Mouse (Mus musculus) urinary bladder, postnatal 25 days (tissue): ENCODE measurements around the gene Psmb5.
A peak's percentile ranks its signal among the peaks of the same experiment; 100 is the strongest.
"Not testable (repeated sequence)": the region's sequence is repeated elsewhere in the genome, so short reads cannot be mapped to it uniquely, and the experiment has no call there.

Experiments
- DNase-seq: peaks from one replicate; pipeline ENCODE4 v3.0.0; 2022; ENCODE audit warnings: low spot score

The Psmb5 gene

DNA sequence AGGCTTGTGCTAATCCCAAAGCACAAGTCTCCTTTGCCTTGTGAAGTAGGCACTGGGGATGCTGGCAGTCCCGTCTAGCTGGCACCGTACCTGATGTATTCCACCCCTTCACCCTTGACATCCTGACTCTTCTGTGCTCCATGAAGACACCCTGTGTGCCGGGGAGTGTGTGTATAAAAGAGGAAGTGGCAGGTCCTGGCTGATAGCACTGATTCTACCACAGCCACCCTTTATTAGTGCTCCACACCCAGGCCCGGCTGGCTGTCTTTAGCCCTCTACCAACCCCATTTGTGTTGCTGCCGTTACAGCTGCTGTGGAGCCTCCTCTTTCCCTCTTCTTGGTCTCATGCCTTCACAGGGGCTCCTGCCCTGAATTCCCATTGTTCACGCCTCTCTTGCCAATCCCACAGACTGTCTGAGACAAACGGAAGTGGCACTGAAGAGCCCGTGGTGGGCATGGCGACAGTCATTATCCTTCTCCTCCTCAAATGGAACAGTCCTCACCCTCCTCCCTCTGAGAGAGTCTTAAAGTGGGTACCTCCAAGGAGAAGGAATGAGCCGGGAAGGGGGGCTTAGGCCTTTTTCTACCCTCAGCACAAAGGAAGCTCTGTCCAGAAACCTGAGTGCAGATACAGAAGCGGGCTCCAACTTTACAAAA is 12.9 kb upstream of the Psmb5 start:
- no peak for DNase-seq

DNA sequence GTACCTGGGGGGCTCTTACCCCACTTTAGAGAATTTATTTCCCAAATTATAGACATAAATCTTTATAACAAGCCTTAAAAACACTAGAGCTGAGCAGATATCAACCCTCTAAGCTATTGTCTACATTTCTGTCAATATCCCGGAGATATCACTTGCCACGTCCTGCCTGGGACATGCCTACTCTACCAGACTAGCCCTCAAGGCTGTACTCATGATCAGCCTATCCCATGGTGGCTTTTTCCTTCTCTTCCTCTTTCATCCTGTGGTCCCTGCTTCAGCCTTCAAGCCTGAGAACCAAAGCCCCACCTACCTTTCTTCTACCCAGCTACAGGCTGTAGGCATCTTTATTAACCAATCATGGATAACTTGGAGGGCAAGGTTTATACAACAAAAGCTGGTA is 12.0 kb upstream of the Psmb5 start:
- no peak for DNase-seq

DNA sequence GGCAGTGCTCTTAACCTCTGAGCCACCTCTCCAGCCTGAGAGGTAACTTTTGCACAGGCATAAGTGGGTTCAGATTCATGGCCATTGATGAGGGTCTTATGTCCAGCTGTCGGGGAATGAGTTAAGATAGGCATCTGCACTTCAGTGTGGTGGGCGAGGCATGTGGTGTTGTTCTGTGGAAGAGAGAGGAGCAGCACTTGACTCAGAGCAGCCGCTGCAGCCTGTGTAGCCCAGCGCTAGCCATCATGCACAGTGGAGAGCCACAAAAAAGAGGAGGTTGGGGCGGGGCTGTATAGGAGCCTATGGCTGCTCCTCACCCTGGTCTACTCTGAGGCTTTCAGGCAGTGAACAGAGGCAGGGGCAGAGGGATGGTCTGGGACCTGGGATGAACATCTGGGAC is 10.3 kb upstream of the Psmb5 start:
- DNase-seq, result no peak

DNA sequence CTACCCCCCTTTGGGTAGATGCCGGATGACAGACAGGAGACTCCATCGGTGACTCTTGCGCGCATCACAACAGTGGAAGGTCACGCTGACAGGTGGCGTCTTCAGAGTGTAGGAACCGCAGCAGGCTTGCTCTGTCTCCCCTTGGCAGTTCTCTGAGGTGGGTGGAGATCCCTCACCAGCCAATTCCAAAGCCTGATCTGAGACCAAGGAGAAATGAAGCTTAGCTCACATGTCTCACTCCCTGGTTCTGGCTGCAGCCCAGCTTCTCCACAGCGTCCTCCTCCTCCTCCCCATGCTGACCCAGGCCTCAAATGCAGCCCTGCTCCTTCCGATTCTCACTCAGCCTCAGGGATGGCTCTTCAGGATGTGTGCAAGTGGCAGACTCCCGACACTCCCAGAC is 7.2 kb upstream of the Psmb5 start:
- no peak for DNase-seq

DNA sequence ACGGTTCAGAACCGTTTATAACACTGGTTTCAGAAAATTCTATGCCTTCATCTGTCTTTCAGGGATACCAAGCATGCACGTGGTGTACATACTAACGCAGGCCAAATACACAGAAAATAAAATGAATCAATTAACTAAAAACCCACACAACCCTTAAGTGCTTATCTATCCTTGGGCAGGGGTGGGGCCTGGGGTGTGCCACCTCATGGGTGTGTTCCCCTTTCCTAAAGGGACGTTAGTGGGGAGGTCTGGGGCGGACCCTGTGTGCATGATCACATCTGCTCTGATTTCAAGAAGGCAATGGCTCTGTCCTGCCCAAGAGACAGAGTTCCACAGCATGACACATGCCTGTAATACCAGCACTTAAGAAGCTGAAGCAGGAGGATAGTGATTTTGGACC is 5.5 kb upstream of the Psmb5 start:
- no peak for DNase-seq

DNA sequence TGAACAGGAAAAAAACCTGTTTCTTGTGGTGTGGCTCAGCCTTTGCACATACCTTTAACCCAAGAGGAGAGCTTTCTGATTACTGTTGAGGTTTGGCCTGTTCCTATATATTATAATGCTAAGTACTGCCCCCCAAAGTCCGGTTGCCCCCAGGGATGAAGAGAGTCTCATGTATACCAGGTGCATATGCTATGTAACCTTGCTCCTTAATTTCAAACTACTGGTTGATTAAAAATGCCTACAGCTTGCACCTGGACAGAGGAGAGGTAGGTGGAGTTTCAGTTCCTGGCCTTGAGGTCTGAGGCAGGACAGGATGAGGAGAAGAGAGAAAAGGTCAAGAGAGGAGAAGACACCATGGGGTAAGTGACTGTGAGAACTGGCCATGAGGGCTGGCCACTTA is 3.3 kb upstream of the Psmb5 start, which contains the start of gene Psmb11:
Gene Psmb11 (plus strand): TSS at position 301 of the 400 bp plus-strand sequence.
- DNase-seq, result no peak

DNA sequence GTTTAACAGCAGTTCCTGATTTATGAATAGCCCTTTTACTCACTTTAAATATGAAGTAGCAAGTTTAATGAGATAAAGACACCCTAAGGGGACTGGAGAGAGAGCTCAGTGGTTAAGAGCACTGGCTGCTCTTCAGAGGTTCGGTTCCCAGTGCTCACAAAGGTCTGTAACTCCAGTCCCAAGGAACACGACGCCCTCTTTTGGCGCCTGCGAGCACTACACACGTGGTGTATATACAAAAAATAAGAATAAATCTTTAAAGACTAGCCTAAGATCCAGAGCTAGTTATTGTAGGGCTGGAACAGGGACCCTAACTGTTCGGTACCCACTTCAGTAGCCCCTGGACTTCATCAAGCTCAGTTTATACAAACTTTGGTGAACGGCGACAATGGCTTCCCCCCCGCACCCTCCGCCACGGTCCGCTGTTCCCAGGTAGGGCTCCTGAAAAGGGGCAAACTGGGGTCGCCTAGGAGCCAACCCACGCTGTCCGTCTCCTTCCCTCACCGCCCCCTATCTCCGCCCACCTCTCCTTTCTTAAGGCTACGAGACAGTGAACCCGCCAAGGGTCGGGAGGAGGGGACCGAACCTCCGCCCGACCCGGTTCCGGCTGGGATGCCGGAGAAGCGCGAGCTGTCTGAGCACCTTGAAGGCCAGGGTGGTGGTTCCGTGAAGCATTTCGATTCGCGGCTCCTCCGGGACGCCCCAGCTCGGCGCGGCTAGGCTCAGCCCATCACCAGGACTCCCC is 498 bp downstream of the Psmb5 start:
- DNase-seq, result no peak

- DNase-seq, result no peak
Observed at GRCm38 (mm10) chr14:54616226-54616825, 1.5 kb downstream of the Psmb5 start.

- DNase-seq, result not testable (repeated sequence)
Observed at GRCm38 (mm10) chr14:54614130-54614529, 3.7 kb downstream of the Psmb5 start.

GRCm38 (mm10) chr14:54610648-54611047 is 7.2 kb downstream of the Psmb5 start:
- no peak for DNase-seq

DNA sequence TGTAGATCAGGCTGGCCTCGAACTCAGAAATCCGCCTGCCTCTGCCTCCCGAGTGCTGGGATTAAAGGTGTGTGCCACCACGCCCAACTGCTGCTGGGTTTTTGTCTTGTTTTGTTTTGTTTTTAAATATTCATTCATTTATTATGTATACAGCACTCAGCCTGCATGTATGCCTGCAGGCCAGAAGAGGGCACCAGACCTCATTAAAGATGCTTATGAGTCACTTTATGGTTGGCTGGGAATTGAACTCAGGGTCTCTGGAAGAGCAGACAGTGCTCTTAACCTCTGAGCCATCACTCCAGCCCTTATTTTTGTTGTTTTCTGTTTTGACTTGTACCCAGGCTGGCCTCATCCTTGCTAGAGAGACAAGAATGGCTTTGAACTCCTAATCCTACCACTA is 7.9 kb downstream of the Psmb5 start:
- no peak for DNase-seq

GRCm38 (mm10) chr14:54609245-54609644 is 8.6 kb downstream of the Psmb5 start:
- DNase-seq, result no peak

DNA sequence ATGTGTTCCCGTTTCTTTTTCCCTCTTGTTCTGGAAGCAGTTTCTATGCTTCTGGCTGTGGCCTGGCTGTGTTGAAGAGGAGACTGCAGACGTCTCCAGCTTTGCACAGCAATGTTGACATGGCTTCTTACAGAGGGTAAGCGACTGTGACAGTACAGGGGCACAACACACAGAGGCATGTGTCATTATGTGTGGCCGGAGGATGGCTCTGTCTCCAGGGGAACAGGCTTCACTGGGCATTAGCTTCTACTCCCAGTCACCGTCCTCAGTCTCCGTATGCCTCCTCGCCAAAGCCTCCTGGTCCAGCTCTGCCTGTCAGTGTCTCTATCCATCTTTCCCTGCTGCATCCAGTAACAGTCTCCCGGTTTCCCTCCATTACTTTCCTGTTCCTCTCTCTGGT is 10.6 kb downstream of the Psmb5 start:
- no peak for DNase-seq

DNA sequence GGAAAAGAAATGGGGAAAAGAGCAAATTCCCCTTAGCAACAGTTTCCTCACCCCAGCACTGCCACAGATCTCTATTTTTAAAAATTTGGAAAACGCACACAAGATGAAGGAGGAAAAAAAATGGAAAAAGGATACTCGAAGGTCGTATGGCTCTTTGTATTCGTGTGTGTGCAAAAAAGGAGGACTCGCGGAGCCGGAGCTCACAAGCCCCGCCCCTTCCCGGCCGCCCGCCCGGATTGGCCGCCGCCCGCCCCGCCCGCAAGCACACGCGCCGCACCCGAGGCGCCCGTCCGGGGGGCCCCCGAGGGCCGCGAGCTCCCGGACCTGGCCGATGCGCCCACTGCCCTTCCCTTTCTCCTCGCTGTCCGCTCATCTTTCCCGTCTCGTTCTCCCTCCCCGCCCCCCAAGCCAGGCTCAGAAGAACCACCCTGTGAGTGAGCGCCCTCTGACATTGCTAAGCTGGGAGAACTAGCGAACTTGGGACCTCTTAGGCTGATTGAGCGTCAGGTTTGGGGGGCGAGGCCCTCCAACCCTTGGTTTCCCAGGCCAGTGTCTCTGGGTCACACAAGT is 12.0 kb downstream of the Psmb5 start, which contains the start of gene 4931414P19Rik:
Gene 4931414P19Rik (minus strand): TSS at position 242 of the 570 bp plus-strand sequence.
- DNase-seq, result peak; percentile 80

- DNase-seq, result no peak
Observed at GRCm38 (mm10) chr14:54603686-54604085, 14.1 kb downstream of the Psmb5 start.

DNA sequence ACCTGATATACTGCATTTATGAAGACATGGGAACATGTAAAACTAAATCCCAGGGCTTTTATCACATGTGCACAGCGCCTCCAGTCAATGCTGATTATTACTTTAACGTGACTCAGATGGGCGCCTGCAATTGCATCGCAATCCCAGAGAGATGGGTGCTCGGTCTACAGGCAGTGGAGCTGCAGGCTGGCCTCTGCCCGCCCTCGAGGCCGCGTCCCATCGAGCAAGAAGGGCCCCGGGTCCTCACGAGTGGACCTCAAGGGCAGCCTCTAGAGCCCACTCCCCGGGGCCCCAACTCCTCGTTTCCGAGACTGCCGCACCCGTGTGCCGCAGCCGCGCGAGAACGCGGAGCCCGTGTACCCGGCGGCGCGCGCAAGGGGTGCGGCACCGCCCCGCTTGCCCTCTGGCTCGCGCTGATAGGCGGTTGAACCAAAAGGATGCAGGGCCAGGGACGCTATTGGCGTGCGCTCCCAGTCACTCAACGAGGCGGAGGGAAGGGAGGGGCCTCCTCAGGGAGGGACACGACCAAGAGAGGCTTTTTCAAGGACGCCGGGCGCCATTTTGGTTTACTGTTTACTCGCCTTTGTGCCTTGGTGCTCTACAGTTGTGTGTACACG is 14.7 kb downstream of the Psmb5 start:
- DNase-seq, result peak; percentile 86

GRCm38 (mm10) chr14:54602613-54603012 is 15.2 kb downstream of the Psmb5 start:
- DNase-seq, result no peak

GRCm38 (mm10) chr14:54601601-54602000 is 16.2 kb downstream of the Psmb5 start:
- no peak for DNase-seq

- DNase-seq, result no peak
Observed at GRCm38 (mm10) chr14:54597084-54597483, 20.7 kb downstream of the Psmb5 start.

GRCm38 (mm10) chr14:54594631-54595414 is 23.0 kb downstream of the Psmb5 start:
- no peak for DNase-seq

DNA sequence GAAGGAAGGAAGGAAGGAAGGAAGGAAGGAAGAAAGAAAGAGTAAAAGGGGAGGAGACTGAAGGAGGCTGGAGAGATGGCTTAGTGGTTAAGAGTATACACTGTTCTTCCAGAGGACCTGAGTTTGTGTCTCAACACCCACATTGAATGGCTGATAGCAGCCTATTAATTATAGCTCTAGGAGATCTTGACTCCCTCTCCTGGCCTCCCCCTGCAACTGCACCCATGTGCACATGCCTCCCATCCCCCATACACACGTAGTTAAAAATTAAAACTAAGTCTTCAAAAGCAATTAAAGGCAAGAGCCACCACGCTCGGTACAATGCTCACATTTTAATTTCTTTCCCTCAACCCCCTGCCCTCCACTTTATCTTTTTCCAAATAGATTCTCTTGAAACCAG is 23.8 kb downstream of the Psmb5 start:
- no peak for DNase-seq
